Mouse (Mus musculus): ENCODE data around the gene Tcp11l2.

GRCm38 (mm10) chr10:84608361-84608760, 31.9 kb downstream of the Tcp11l2 start:
- TF ChIP-seq POLR2A (IDR thresholded peaks at IDR 0.05; ENCODE audit: borderline replicate concordance, insufficient read depth, low read length) (no peak), CTCF (IDR thresholded peaks at IDR 0.05; ENCODE audit: borderline replicate concordance, insufficient read depth, low read depth, low read length) (no peak)
